Mouse (Mus musculus) macrophage (primary cell): Measurements from ENCODE around the gene Ube2t. TPM values are rescaled to one million over a fixed set of nuclear protein-coding genes. Genes with fewer than 3 reads are reported as not detected.

Experiments
- H3K27ac ChIP-seq: fragments of 350-480 bp; formaldehyde crosslinking; 2 replicates; pipeline ENCODE4 v1.9.0; 2021
- H3K36me3 ChIP-seq: fragments of 350-480 bp; formaldehyde crosslinking; 2 replicates; pipeline ENCODE4 v1.9.0; 2021; ENCODE audit errors: inconsistent target
- H3K4me3 ChIP-seq: fragments of 350-480 bp; formaldehyde crosslinking; 2 replicates; pipeline ENCODE4 v1.9.0; 2021; ENCODE audit errors: inconsistent target
- H3K79me2 ChIP-seq: fragments of 350-480 bp; formaldehyde crosslinking; 2 replicates; pipeline ENCODE4 v1.9.0; 2021; ENCODE audit errors: inconsistent target
- WGBS: methylation state at CpG from one replicate; pipeline ENCODE4 v1.1.7; 2026; ENCODE audit warnings: inconsistent platforms; ENCODE audit not compliant: missing documents; 5-methylcytosine and 5-hydroxymethylcytosine counted together
- polyA plus RNA-seq: library from polyadenylated mRNA; stranded (reverse); fragments of 250-400 nt; gene quantifications from 3 replicates; pipeline ENCODE4 v1.2.4, GENCODE M21; 2018; ENCODE audit warnings: inconsistent platforms

Ube2t gene
- polyA plus RNA-seq, 1 experiment from 2014 or later, result 2.7 TPM

DNA sequence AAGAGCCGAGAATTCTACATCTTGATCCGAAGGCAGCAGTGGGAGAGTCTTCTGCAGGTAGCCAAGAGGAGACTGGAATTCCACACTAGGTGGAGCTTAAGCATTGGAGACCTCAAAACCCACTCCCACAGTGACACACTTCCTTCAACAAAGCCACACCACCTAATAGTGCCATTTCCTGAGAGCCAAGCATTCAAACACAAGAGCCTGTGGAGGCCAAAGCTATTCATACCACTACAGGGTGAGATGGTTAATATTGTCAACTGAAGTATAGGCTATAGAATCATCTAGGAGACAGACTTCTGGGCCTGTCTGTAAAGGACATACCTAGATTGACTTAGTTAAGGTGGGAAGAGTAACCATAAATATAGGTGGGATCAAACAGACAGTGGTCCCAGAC is 3.1 kb downstream of the Ube2t start:
- no peak overlapping the region for H3K4me3 ChIP-seq
- H3K36me3 ChIP-seq, result no peaks in the 10 kb centered on the region
- WGBS, result 92% methylated on average over 2 of the region's 2 CpGs
- H3K27ac ChIP-seq, result no peak overlapping the region
- H3K79me2 ChIP-seq, result peaks cover 31% of the 10 kb centered on the region; the same call in 1 of the 2 replicates

DNA sequence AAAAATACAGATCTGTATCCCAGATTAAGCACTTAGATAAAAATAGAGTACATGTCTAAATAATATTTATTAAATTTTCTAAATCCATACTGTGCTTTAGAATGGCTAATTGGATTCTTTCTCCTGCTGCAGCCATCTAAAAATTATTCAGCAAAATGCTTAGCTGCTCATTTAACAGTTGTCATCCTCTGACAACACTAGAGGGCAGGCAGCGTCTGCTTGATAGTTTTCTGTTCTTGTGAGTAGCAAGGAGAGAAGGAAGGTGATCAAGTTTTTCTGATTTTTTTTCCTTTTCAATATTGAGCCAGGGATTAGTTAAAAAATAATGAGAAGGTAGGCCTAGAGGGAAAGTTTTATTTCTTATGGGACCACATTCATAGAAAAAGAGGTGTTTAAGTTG is 10.6 kb downstream of the Ube2t start:
- Histone ChIP-seq H3K4me3 (no peak overlapping the region), H3K27ac (no peak overlapping the region), H3K79me2 (no peaks in the 10 kb centered on the region), H3K36me3 (no peaks in the 10 kb centered on the region)
- WGBS, result 92% methylated on average over 1 of the region's 1 CpGs

DNA sequence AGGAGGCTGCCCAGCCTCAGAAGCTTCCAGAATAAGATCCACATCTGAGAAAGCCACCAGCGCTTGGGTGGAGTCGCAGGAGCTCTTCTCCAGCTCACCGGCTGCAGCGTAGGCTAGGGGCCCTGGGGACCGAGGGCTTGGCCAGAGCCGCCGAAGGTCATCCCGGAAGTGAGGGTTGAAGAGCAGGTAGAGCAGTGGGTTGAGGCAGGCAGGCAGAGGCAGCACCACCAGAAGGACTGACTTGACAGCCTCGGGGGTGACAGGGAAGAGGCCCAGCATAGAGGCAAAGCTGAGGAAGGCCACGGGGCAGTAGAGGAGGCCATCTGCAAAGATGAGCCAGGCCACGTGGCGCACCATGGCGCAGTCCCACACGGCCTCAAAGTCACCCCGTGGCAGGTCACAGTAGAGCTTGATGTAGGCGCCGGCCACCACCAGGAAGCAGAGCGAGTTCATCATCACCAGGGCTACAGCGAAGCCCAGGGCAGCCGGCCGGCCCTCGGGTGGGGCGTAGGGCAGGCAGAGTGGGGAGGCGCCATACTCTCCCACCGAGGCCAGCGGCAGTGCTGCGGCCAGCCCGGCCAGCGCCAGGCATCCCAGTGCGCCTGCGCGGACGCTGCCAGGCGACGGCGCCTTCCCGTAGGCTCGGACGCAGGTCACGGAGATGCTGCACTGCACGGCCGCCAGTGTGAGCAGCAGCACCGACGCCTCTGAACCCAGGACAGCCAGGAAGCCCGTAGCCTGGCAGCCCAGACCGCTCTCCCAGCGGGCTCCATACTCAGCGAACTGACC is 25.0 kb downstream of the Ube2t start:
- WGBS, result 26% methylated on average over 48 of the region's 48 CpGs
- no peak overlapping the region for H3K4me3 ChIP-seq
- no peaks in the 10 kb centered on the region for H3K79me2 ChIP-seq

DNA sequence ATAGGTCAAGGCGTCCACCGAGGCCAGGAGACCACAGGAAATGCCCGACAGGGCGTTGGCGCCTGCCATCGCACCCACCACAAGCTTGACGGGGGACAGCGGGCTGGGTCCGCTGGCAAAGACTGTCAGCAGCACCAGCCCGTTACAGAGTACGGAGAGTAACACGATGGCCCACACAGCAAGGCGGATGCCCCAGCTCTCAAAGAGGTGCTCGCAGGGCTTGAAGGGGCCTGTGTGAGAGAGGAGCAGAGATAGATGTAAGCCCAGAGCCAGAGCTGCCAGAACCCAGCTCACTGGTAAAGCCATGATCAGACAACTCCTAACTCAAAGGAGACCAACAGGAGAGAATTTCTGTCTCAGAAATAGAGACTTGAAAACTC is 25.6 kb downstream of the Ube2t start:
- no peaks in the 10 kb centered on the region for H3K36me3 ChIP-seq
- no peak overlapping the region for H3K27ac ChIP-seq
- H3K4me3 ChIP-seq, result no peak overlapping the region
- H3K79me2 ChIP-seq, result no peaks in the 10 kb centered on the region
- 19% methylated on average over 14 of the region's 14 CpGs for WGBS

More for the DNA sequence above, 25.0 kb downstream of the Ube2t start:
- Histone ChIP-seq H3K27ac (no peak overlapping the region), H3K36me3 (no peaks in the 10 kb centered on the region)

DNA sequence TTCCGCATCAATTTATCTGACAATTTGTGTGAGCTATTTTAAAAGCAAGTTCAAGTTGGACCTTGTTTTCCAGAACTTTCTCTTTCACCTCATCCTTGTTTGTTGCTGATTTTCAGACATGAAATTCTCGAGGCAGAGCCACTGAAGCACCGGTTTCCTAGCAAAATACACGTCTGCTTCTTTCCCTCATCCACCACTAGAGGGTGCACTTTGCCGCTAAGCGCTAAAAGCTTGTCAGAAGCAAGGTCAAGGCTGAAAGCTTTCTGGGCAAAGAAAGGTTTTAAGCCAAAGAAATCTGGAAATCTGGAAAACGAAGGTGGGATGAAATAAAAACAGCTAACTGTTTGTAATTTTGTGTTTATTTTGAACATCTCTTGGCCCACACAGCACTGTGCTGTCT is 27.0 kb downstream of the Ube2t start:
- Histone ChIP-seq H3K27ac (no peak overlapping the region), H3K4me3 (no peak overlapping the region), H3K79me2 (no peaks in the 10 kb centered on the region), H3K36me3 (no peaks in the 10 kb centered on the region)
- 10% methylated on average over 7 of the region's 7 CpGs for WGBS

DNA sequence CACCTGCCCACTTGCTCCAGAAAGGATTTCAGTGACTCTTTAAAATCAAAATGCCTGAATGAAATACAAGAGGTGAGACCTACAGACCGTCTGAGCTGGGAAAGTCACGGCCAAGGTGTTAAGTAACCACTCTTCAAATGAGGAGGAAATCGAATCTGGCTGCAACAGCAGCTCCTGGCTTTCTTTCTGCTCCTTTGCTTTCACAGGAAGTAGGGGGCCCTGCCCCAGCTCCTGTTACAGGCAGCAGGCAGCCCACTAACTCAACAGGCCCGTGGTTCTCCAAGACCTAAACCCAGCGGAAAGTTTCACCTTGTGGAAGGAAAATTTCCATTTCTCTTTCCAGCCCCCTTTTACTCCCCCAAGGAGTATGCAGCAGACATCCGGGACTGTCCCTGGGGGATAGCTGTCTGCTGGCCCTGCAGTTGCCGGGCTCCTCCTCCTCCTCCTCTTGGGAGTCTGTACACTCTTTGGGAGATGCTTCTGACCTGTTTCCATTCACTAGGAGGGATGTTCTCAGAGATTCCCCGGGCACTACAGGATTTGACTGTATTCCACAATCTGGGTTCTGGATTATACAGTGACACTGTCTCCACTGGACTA is 29.8 kb downstream of the Ube2t start:
- Histone ChIP-seq H3K27ac (no peak overlapping the region), H3K36me3 (no peaks in the 10 kb centered on the region), H3K4me3 (no peak overlapping the region), H3K79me2 (no peaks in the 10 kb centered on the region)
- WGBS, result 41% methylated on average over 8 of the region's 8 CpGs

DNA sequence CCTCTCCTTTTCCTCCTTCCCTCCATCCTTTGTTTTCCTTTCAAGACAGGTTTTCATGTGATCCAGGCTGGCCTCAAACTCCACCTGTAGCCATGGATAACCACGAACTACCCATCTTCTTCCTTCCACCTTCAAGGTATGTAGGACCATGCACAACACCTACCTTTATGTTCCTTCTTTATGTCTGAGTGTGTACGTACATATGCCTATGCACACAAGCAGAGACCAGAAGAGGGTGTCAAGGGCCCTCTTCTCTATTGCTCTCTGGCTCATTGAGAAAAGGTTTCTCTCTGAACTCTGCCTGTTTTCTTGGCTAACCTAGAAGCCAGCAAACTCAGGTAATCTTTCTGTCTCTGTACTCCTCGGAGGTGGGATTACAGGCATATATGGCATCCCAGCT is 32.4 kb downstream of the Ube2t start:
- no peaks in the 10 kb centered on the region for H3K79me2 ChIP-seq
- H3K36me3 ChIP-seq, result no peaks in the 10 kb centered on the region
- no peak overlapping the region for H3K27ac ChIP-seq
- 87% methylated on average over 3 of the region's 3 CpGs for WGBS
- no peak overlapping the region for H3K4me3 ChIP-seq

DNA sequence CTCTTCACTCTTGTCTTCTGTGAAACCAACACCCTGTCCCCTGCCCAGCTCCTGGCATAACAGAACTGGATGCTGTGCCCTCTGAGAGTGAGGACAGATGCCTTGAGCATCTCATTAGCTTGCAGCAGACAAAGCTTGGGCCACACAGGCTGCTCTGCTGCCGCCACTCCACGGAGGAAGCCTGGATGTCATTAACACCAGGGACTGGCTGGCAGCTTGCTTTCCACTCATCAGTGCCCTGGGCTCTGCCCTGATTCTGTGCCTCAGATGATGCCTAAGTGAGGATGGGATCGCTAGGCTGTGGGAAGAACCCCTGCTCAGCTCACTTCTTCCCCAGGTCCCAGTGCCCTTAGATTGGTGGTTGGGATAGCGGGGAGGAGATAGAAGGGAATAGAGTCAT is 33.1 kb downstream of the Ube2t start:
- Histone ChIP-seq H3K4me3 (no peak overlapping the region), H3K27ac (no peak overlapping the region), H3K36me3 (no peaks in the 10 kb centered on the region), H3K79me2 (no peaks in the 10 kb centered on the region)
- WGBS, result 98% methylated on average over 4 of the region's 4 CpGs

DNA sequence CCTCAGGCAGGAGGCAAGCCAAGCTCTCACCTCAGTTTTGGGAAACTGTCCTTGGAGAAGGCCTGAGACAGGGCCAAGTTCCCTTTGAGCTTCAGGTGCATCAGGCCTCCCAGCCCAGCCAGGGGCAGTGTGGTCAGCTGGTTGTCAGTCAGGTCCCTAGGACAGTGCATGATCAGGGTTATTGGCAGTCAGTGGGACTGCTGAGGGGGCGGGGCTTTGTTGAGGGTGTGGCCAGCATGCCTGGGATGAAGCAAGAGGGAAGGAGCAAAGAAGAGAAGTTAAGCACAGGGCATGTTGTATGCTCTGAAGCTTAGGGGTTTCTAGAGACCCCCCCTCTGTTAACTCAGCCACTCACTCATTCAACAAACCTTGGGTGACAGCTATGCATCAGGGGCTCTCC is 33.6 kb downstream of the Ube2t start:
- no peak overlapping the region for H3K27ac ChIP-seq
- WGBS, result 21% methylated on average over 1 of the region's 1 CpGs
- H3K79me2 ChIP-seq, result no peaks in the 10 kb centered on the region
- H3K4me3 ChIP-seq, result no peak overlapping the region
- no peaks in the 10 kb centered on the region for H3K36me3 ChIP-seq

DNA sequence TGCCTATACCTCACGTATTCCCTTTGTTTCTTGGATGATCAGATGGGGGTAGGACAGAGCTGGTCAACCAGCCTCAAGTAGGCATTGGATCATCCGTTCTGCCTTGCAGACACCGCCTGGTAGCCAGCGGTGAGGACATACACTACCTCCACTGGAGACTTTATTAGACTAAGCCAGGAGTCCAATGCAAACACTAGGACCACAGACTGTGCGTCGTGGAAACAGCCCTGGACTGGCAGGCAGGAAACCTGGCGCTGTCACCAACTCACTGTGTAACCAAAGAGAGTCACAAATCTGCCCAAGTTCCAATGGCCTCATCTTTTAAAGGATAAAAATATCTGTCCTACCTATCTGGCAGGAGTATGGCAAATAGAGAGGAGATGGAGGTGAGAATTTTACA is 34.1 kb downstream of the Ube2t start:
- Histone ChIP-seq H3K4me3 (no peak overlapping the region), H3K36me3 (no peaks in the 10 kb centered on the region), H3K79me2 (no peaks in the 10 kb centered on the region), H3K27ac (no peak overlapping the region)
- 85% methylated on average over 7 of the region's 7 CpGs for WGBS

DNA sequence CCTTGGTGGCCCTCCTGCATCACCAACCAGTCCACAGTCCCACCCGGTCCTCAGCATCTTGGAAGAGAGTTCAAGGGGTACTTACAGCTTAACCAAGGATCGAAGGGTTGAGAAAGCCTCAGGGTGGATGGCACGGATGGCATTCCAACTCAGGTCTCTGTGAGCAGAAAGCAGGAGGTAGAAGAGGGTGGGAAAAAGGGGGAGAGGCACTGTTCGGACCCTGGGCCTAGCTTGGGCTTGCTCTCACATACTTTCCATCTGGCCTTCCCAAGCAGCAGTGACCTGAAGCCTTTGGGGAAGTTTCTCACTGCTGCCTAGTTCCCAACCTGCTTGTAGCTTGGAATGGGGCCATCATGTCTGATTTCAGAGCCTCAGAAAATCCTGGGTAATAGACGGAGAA is 35.2 kb downstream of the Ube2t start:
- H3K79me2 ChIP-seq, result no peaks in the 10 kb centered on the region
- no peak overlapping the region for H3K4me3 ChIP-seq
- 92% methylated on average over 4 of the region's 5 CpGs for WGBS
- H3K36me3 ChIP-seq, result no peaks in the 10 kb centered on the region
- H3K27ac ChIP-seq, result no peak overlapping the region

DNA sequence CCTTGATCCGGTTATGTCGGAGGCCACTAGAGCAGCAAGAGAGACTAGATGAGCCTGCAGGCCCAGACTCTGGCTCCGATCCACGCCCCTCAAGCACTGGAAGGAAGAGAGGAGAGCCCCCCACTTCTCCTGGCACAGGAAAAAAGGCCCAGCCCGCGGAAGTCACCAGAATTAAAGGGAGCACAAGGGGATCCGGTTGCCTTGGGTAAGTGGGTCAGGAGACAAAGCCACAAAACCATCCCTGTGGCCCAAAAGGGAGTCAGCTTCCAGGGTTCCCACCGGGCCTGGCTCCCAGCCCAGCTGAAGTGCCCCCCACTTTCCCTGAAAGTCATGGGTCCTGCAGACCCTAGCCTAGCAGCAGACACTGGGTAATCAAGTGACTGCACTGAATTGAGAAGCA is 35.9 kb downstream of the Ube2t start:
- Histone ChIP-seq H3K79me2 (no peaks in the 10 kb centered on the region), H3K36me3 (no peaks in the 10 kb centered on the region), H3K27ac (no peak overlapping the region), H3K4me3 (no peak overlapping the region)
- WGBS, result 79% methylated on average over 8 of the region's 8 CpGs

DNA sequence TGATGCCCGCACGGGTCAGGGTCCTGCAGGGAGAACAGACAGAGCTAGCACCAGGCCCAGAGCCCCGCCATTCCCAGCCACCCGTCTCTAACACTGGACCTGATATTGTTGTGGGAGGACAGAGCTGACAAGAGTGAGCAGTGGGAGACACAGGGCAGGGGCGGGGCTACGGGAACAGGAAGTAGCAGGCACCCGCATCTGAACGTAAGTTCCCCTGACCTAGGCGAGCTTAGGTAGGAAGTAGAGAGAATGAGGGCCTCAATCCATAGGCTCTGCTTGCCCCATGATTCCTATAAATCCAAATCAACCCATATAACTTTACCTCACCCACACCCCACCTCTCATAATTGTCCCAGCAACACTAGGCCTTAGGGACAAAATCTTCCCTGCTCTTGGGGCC is 38.2 kb downstream of the Ube2t start:
- Histone ChIP-seq H3K4me3 (no peak overlapping the region), H3K36me3 (no peaks in the 10 kb centered on the region), H3K27ac (no peak overlapping the region), H3K79me2 (no peaks in the 10 kb centered on the region)
- WGBS, result 61% methylated on average over 9 of the region's 9 CpGs

DNA sequence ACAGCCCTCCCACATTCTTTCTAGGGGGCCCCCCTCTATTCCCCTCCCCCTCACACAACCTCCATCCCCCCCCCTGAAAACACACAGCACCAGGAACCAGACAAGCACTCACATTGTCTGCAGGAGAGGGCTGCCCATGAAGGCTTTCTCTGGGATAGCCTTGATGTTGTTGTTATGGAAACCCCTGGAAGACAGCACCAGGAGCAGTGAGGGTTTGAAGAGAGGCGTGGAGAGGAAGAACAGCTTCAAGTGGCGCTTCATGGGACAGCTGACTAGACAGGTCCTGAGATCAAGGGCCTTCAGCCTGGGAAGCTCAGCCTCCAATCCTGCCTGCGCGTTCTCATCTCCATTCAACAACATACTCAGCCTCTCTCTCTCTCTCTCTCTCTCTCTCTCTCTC is 41.0 kb downstream of the Ube2t start:
- no peaks in the 10 kb centered on the region for H3K79me2 ChIP-seq
- no peak overlapping the region for H3K4me3 ChIP-seq
- no peak overlapping the region for H3K27ac ChIP-seq
- 91% methylated on average over 4 of the region's 4 CpGs for WGBS
- H3K36me3 ChIP-seq, result no peaks in the 10 kb centered on the region

DNA sequence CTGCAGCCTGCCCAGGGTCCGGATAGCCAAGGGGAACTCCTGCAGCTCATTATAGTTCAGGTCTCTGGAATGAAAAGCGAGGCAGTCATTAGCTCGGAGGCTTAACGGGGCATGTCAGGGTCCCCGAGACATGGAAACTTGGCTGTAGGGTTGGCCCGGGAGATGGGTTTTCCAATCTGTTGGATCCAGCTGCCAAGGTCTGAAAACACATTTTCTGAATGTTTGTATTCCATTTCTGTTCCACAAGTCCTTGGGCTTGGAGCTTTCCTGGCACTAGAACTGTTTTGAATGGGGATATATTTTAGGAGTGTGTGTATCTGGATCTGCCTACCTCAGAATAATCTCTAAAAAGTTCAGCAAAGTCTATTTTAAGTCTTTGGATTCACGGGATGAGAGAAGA is 43.3 kb downstream of the Ube2t start:
- Histone ChIP-seq H3K36me3 (no peaks in the 10 kb centered on the region), H3K4me3 (no peak overlapping the region), H3K27ac (no peak overlapping the region), H3K79me2 (no peaks in the 10 kb centered on the region)
- 90% methylated on average over 7 of the region's 7 CpGs for WGBS

DNA sequence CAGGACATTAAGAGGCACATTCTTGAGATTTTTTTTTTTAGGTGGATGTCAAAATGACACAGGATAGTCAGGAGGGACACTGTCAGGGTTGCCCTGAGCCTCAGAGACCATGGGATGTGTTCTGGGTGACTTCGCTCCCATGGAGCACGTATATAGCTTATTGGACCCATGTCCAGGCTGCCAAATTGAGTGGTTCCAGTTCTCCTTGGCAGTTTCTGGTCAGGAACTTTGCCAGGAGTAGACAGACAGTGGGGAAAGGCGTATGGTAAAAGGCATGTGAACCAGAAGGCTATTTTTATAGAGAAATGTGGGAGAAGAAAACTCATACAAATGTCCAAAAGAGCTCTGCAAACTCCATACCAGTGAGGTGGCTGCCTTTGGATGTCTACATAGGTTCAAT is 47.5 kb downstream of the Ube2t start:
- H3K27ac ChIP-seq, result no peak overlapping the region
- H3K36me3 ChIP-seq, result no peaks in the 10 kb centered on the region
- whole genome bisulfite sequencing, result 81% methylated on average over 3 of the region's 3 CpGs
- no peaks in the 10 kb centered on the region for H3K79me2 ChIP-seq
- no peak overlapping the region for H3K4me3 ChIP-seq
